Mouse (Mus musculus): ENCODE results near the gene Runx2. TPM values are rescaled to one million over a fixed set of nuclear protein-coding genes. Genes with fewer than 3 reads are reported as not detected.

Gene Runx2
- polyA plus RNA-seq, 1 experiment from 2014 or later = 0.34 TPM

GRCm38 (mm10) chr17:44737275-44738120 lies 77.1 kb downstream of the Runx2 start:
- Histone ChIP-seq H3K4me2 (ENCODE audit: low read depth, low read length) (peak overlapping the region; percentile 53), H3K27ac (ENCODE audit: low read depth) (no peak overlapping the region), H3K36me3 (replicated peaks; ENCODE audit: insufficient read depth, low read length) (no peaks in the 10 kb centered on the region), H3K4me1 (ENCODE audit: insufficient read depth) (peaks cover 19% of the 10 kb centered on the region), H3K27me3 (ENCODE audit: insufficient read depth, low read length) (peaks cover 70% of the 10 kb centered on the region), H3K4me3 (ENCODE audit: low read depth, low read length) (peak overlapping the region; percentile 23), H3K9ac (replicated peaks) (no peak overlapping the region), H3K9me3 (ENCODE audit: low read length) (no peaks in the 10 kb centered on the region)
- 2% methylated on average over 33 of the region's 33 CpGs for WGBS (ENCODE audit: insufficient replicate concordance)
- TF ChIP-seq EP300 (IDR thresholded peaks at IDR 0.05; ENCODE audit: low read depth) = no peak
- no peak for TF ChIP-seq CTCF (IDR thresholded peaks at IDR 0.05; ENCODE audit: low read depth)
- DNase-seq (no peak), ATAC-seq (no peak)

- H3K27ac ChIP-seq (ENCODE audit: low read depth) = peak overlapping the region; percentile 29
- H3K9ac ChIP-seq (replicated peaks) = peak overlapping the region; percentile 41
- TF ChIP-seq CTCF (IDR thresholded peaks at IDR 0.05; ENCODE audit: low read depth) (peak; percentile 52), EP300 (IDR thresholded peaks at IDR 0.05; ENCODE audit: low read depth) (no peak)
- DNase-seq = peak; percentile 68
- H3K27me3 ChIP-seq (ENCODE audit: insufficient read depth, low read length) = peaks cover 71% of the 10 kb centered on the region
- H3K9me3 ChIP-seq (ENCODE audit: low read length) = no peaks in the 10 kb centered on the region
- peak; percentile 36; the same call in 1 of the 2 replicates for ATAC-seq
- H3K4me2 ChIP-seq (ENCODE audit: low read depth, low read length) = peak overlapping the region; percentile 85
- H3K4me3 ChIP-seq (ENCODE audit: low read depth, low read length) = peak overlapping the region; percentile 67
- peaks cover 19% of the 10 kb centered on the region for H3K4me1 ChIP-seq (ENCODE audit: insufficient read depth)
- under 1% methylated on average over 57 of the region's 73 CpGs for WGBS (ENCODE audit: insufficient replicate concordance)
- no peaks in the 10 kb centered on the region for H3K36me3 ChIP-seq (replicated peaks; ENCODE audit: insufficient read depth, low read length)
These were observed 78.5 kb downstream of the Runx2 start for GRCm38 (mm10) chr17:44735991-44736561.

GRCm38 (mm10) chr17:44735223-44735990 lies 79.2 kb downstream of the Runx2 start:
- H3K9ac ChIP-seq (replicated peaks) = peak overlapping the region; percentile 41
- H3K36me3 ChIP-seq (replicated peaks; ENCODE audit: insufficient read depth, low read length) = no peaks in the 10 kb centered on the region
- peak overlapping the region; percentile 85 for H3K4me2 ChIP-seq (ENCODE audit: low read depth, low read length)
- under 1% methylated on average over 46 of the region's 64 CpGs for WGBS (ENCODE audit: insufficient replicate concordance)
- H3K4me1 ChIP-seq (ENCODE audit: insufficient read depth) = peaks cover 19% of the 10 kb centered on the region
- ATAC-seq (peak; percentile 10), DNase-seq (peak; percentile 47)
- H3K27ac ChIP-seq (ENCODE audit: low read depth) = peak overlapping the region; percentile 29
- H3K9me3 ChIP-seq (ENCODE audit: low read length) = no peaks in the 10 kb centered on the region
- peaks cover 68% of the 10 kb centered on the region for H3K27me3 ChIP-seq (ENCODE audit: insufficient read depth, low read length)
- peak overlapping the region; percentile 67 for H3K4me3 ChIP-seq (ENCODE audit: low read depth, low read length)
- no peak for TF ChIP-seq CTCF (IDR thresholded peaks at IDR 0.05; ENCODE audit: low read depth)
- no peak for TF ChIP-seq EP300 (IDR thresholded peaks at IDR 0.05; ENCODE audit: low read depth)

- Histone ChIP-seq H3K4me1 (ENCODE audit: insufficient read depth) (peaks cover 19% of the 10 kb centered on the region), H3K27ac (ENCODE audit: low read depth) (no peak overlapping the region), H3K9me3 (ENCODE audit: low read length) (no peaks in the 10 kb centered on the region), H3K4me3 (ENCODE audit: low read depth, low read length) (peak overlapping the region; percentile 67), H3K36me3 (replicated peaks; ENCODE audit: insufficient read depth, low read length) (no peaks in the 10 kb centered on the region), H3K4me2 (ENCODE audit: low read depth, low read length) (peak overlapping the region; percentile 85), H3K27me3 (ENCODE audit: insufficient read depth, low read length) (peaks cover 66% of the 10 kb centered on the region), H3K9ac (replicated peaks) (peak overlapping the region; percentile 35)
- ATAC-seq (0 out of 2 replicates have a peak, but pooled peaks have one; percentile 17), DNase-seq (peak; percentile 46)
- TF ChIP-seq CTCF (IDR thresholded peaks at IDR 0.05; ENCODE audit: low read depth) = no peak
- TF ChIP-seq EP300 (IDR thresholded peaks at IDR 0.05; ENCODE audit: low read depth) = no peak
- WGBS (ENCODE audit: insufficient replicate concordance) = under 1% methylated on average over 47 of the region's 48 CpGs
These were observed 79.9 kb downstream of the Runx2 start for GRCm38 (mm10) chr17:44734501-44735222.

- 6% methylated on average over 23 of the region's 23 CpGs for WGBS (ENCODE audit: insufficient replicate concordance)
- H3K27me3 ChIP-seq (ENCODE audit: insufficient read depth, low read length) = peaks cover 57% of the 10 kb centered on the region
- H3K4me3 ChIP-seq (ENCODE audit: low read depth, low read length) = peak overlapping the region; percentile 67
- no peak for ATAC-seq
- H3K9ac ChIP-seq (replicated peaks) = 0 out of 2 replicates have a peak overlapping the region, but pooled peaks have one; percentile 5
- H3K4me2 ChIP-seq (ENCODE audit: low read depth, low read length) = peak overlapping the region; percentile 85
- no peak for TF ChIP-seq CTCF (IDR thresholded peaks at IDR 0.05; ENCODE audit: low read depth)
- no peak for TF ChIP-seq EP300 (IDR thresholded peaks at IDR 0.05; ENCODE audit: low read depth)
- DNase-seq = no peak
- H3K36me3 ChIP-seq (replicated peaks; ENCODE audit: insufficient read depth, low read length) = no peaks in the 10 kb centered on the region
- H3K4me1 ChIP-seq (ENCODE audit: insufficient read depth) = peaks cover 19% of the 10 kb centered on the region
- H3K27ac ChIP-seq (ENCODE audit: low read depth) = no peak overlapping the region
- no peaks in the 10 kb centered on the region for H3K9me3 ChIP-seq (ENCODE audit: low read length)
These were observed 80.9 kb downstream of the Runx2 start for GRCm38 (mm10) chr17:44733544-44734310.
